Mouse (Mus musculus): ENCODE data around the gene Ap4e1. TPM values are rescaled to one million over a fixed set of nuclear protein-coding genes. Genes with fewer than 3 reads are reported as not detected.

Gene Ap4e1
- 26.5 TPM for polyA plus RNA-seq (2014; fragmentation: Illumina TruSeq; extraction: RNeasy Lipid Tissue Mini Kit (QIAGEN cat#74804); ENCODE audit: low read depth, low replicate concordance)

DNA sequence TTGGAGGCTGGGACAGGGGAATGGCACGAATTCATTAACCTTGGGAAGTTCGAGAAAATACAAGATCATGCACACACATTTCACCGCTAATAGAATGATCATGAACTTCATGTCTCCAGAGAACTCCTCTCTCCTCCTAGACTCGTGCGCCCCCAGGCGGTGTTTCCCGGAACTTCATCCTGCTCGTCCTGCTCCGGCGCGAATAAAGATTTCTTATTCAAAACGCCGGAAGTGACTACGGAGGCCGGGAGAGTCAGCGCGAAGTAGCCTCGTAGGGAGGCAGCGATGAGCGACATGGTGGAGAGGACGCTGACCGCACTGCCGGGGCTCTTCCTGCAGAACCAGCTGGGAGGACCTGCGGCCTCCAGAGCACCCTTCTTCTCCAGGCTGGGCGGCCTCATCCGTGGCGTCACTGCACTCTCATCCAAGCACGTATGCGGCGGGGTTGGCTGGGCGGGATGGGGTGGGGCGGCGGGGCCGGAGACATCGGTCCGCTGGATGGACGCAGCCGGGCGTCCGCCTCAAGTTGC is at the start of gene Ap4e1:
Gene Ap4e1 (plus strand): TSS at position 249 of the 530 bp plus-strand sequence.

GRCm38 (mm10) chr2:127070435-127070841 is 61.9 kb downstream of the Ap4e1 start, which contains the start of gene Blvra:
Gene Blvra, plus strand, starts transcription at chr2:127070665.

Other genes with a start within 250 kb of the Ap4e1 start
- gene Usp50, start 225.2 kb upstream of the Ap4e1 start, polyA plus RNA-seq (2014; fragmentation: Illumina TruSeq; extraction: RNeasy Lipid Tissue Mini Kit (QIAGEN cat#74804); ENCODE audit: low read depth, low replicate concordance) = not detected
- 200 TPM for gene Trpm7, start 132.5 kb upstream of the Ap4e1 start, polyA plus RNA-seq (2014; fragmentation: Illumina TruSeq; extraction: RNeasy Lipid Tissue Mini Kit (QIAGEN cat#74804); ENCODE audit: low read depth, low replicate concordance)
- gene Sppl2a, start 75.5 kb upstream of the Ap4e1 start, polyA plus RNA-seq (2014; fragmentation: Illumina TruSeq; extraction: RNeasy Lipid Tissue Mini Kit (QIAGEN cat#74804); ENCODE audit: low read depth, low replicate concordance) = 413 TPM
- 19.1 TPM for gene Blvra, start 61.9 kb downstream of the Ap4e1 start, polyA plus RNA-seq (2014; fragmentation: Illumina TruSeq; extraction: RNeasy Lipid Tissue Mini Kit (QIAGEN cat#74804); ENCODE audit: low read depth, low replicate concordance)
- gene Ncaph, start 125.2 kb downstream of the Ap4e1 start, polyA plus RNA-seq (2014; fragmentation: Illumina TruSeq; extraction: RNeasy Lipid Tissue Mini Kit (QIAGEN cat#74804); ENCODE audit: low read depth, low replicate concordance) = 12.3 TPM
- 1.2 TPM for gene Itpripl1, start 134.7 kb downstream of the Ap4e1 start, polyA plus RNA-seq (2014; fragmentation: Illumina TruSeq; extraction: RNeasy Lipid Tissue Mini Kit (QIAGEN cat#74804); ENCODE audit: low read depth, low replicate concordance)
- 1.4 TPM for gene 1810024B03Rik, start 199.6 kb downstream of the Ap4e1 start, polyA plus RNA-seq (2014; fragmentation: Illumina TruSeq; extraction: RNeasy Lipid Tissue Mini Kit (QIAGEN cat#74804); ENCODE audit: low read depth, low replicate concordance)
- gene Snrnp200, start 199.7 kb downstream of the Ap4e1 start, polyA plus RNA-seq (2014; fragmentation: Illumina TruSeq; extraction: RNeasy Lipid Tissue Mini Kit (QIAGEN cat#74804); ENCODE audit: low read depth, low replicate concordance) = 27.1 TPM
- gene Ciao1, start 239.1 kb downstream of the Ap4e1 start, polyA plus RNA-seq (2014; fragmentation: Illumina TruSeq; extraction: RNeasy Lipid Tissue Mini Kit (QIAGEN cat#74804); ENCODE audit: low read depth, low replicate concordance) = 24.5 TPM
- 73.6 TPM for gene Tmem127, start 239.2 kb downstream of the Ap4e1 start, polyA plus RNA-seq (2014; fragmentation: Illumina TruSeq; extraction: RNeasy Lipid Tissue Mini Kit (QIAGEN cat#74804); ENCODE audit: low read depth, low replicate concordance)